Mouse (Mus musculus) adrenal gland, adult 18-20 months (tissue): ENCODE data around the gene Foxn4. TPM values are rescaled to one million over a fixed set of nuclear protein-coding genes. Genes with fewer than 3 reads are reported as not detected.

Source experiments
- DNase-seq, 2 experiments: peaks; one replicate each; pipeline ENCODE4 v3.0.0; 2021 to 2022; ENCODE audit warnings: low spot score in 2 of 2
- total RNA-seq, 2 experiments: library from RNA; stranded (reverse); gene quantifications; 1 replicate in 1 of 2; 2 replicates in 1 of 2; pipeline ENCODE4 v1.2.3; 2021

Foxn4 gene
- total RNA-seq, 2 experiments from 2014 or later: not detected

DNA sequence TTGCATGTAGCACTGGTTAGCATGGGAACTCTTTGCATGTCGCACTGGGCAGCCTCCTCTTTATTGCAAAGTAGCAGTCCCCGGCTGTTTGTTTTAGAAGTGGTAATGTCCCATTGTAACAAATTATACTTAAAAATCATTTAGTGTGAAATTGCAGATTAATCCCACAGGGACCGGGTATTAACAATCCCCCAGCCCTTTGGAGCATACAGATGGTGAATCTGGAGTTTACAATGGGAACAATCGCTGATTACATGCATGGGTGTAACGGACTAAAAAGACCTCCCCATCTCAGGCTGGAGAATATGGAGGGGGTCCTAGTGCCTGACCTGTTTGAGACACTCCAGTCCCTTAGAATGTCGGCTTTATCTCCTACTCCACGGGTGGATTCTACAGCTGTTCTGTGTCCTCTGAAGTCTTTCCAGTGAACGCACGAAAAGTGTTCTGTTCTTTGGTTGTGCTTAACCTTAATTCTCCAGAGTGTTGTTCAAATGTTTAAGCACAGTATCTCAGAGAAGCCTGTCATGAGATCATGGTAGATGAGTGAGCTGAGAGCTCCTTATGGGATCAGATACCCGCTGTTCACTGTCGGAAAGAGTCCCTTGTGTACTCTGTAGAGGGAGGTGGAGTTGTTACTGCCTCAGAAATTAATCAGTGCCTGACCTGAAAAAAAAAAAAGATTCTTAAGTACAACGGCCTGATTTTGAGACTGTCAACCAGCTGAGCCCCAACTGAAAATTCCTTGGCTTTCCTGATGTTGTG is 6.0 kb upstream of the Foxn4 start:
- no peak for DNase-seq

DNA sequence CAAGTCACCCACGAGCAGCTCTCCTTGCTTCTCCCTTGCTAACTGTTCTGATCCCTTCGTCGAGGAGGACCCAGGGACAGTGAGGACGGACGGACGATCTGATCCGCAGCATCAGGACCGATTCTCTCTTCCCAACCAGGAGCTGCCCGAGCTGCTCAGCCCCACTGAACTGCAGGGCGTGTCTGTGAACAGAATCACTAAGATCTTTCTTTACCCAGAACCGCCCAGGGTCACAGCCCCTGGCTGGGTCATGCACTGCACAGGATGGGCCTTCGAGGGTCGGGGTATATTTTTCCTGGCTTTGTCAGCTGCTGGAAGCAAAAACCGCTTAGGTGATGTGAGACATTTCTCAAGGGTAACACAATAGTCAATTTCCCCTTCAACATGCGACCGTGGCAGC is 2.4 kb upstream of the Foxn4 start:
- DNase-seq: no peak

DNA sequence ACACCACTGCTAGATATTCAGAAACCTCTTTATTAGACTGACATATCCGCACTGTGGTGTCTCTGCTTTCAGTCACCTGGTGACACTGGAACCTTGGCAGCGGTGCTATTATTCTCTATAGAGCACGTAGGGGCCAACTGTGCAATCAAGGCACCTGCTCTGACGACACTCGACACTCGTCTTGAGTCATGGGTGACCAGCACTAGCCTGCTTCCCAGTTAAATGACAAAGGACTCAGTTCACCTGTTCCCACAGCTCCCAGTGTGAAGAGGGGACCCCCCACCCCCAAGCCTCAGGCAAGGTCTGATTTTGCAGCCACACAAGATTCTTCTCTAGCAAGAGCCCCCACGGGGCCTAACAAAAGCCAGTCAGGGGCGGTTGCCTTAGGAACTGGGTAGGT is 1.7 kb upstream of the Foxn4 start:
- no peak for DNase-seq

DNA sequence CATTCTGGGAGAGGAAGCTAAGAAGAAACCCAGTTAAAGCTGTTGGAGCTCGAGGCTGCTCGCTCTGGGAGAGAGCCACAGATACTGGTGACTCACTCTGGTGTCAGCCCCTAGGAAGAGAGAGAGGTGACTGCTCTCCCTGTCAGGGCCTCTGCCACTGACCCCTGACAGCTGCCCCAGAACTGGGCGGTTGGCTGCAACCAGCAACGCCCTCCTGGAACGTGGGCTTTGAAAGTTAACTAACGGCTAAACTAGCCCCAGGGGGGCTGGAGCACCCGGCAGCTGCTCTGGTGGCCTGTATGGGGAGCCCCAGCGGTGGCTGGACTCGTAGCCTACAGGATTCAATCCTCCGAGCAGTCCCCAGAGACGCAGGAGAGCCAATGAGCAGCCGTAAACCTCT is 3.6 kb downstream of the Foxn4 start:
- no peak for DNase-seq

DNA sequence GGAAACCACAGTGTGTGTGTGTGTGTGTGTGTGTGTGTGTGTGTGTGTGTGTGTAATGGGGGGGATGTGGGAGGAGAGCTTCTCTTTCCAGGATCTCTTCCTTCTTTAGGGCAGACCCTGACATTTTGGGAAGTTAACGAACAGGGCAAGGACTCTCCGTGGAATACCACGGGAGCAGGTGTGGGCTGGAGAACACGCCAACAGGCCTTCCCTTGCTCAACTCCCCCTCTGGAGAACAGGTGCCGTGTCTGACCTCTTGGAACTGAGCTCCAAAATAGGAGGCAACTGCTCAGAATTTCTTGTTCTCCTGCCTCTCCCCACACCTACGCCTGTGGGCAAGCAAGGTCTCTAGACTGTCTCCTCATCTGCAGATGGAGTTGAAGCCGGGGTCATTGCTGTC is 4.1 kb downstream of the Foxn4 start:
- no peak for DNase-seq

DNA sequence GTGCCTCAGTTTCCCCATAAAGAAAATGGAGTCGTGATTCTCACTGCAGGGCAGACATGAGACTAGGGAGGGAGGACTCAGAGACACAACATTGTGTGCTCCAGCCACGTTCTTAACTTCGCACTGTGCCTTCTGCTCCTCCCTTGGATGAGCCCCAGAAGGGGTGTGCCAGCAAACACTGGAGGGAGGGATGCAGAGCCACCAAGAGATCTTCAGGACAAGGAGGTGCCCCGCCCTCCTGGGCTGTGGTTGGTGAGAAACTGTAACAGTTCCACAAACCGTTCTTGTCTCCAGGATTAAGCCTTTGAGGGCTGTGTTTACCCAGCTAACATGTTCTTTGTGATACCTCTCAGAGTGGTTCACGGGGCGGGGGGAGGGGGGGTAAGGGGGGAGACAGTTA is 5.0 kb downstream of the Foxn4 start:
- DNase-seq: no peak

DNA sequence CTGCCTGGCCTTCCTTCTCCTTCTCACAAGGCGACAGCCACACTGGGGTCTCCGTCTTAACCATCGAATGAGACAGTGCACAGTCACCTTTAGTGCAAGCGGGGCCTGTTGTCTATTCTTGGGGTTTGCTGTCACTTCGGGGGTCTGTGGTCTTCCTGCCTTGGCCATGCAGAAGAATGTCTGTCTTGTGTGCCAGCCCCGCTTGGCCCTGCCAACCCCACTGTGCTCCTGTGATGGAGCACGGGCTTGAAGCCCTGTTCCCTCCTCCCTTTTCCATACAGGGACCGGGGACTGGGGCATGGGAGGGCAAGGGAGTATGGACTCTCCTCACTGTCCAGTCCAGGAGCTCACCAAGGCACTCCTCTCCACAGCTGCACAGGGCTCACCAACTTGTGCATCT is 8.8 kb downstream of the Foxn4 start:
- no peak for DNase-seq

DNA sequence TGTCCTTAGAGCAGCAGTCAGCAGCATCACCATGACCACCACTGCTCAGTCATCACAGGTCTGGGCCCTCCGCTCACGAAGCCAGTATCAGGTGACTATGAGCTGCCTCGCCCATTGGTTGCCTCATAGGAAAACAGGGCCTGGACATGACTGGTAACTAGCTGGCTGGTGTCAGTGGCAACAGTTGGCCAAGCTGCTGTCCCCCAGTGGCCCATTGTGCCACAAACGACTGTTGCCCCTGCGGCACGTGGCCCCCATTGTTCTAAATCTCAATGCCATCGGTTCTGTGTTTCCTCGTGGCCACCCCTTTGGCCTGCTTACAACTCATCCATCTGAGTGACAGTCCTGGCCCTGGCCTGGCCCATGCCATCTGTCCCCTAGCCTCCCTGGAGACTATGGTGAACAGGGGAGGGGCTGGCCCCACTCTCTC is 9.6 kb downstream of the Foxn4 start:
- no peak for DNase-seq

DNA sequence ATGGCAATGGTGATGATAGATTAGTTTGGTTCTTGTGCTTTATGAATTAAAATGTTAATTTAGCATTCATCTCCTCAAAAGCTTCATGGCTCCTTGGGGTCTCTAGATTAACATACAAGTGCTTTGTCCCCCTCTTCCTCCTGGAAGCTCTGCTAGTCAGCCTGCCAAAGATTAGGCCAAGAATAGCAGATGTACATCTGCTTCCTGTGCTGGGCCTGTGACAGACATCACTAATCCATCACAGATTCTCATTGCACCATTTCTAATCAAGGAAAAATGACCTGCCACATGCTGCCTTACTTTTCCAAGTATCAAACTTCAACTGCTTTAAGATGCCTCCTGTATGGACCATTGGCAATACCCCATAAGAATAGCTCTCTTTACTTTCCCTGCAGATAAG is 12.1 kb downstream of the Foxn4 start:
- no peak for DNase-seq

DNA sequence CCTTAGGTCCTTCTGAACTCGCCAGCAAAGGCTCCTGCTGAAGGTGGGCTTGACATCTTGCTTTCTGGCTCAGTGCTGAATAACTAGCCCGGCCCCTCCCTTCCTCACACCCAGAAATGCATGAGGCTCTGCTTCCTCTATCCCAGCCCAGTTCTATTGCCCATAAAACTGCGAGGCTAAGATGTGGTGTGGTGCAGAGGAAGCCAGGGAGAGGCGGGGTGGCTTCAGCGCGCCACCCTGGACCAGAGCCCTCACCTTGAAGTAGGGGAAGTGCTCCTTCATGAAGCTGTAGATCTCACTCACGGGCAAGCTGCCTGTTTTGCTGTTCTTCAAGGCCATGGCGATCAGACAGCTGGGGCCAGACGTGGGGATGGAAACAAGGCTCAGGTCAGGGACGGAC is 14.1 kb downstream of the Foxn4 start:
- DNase-seq: no peak

DNA sequence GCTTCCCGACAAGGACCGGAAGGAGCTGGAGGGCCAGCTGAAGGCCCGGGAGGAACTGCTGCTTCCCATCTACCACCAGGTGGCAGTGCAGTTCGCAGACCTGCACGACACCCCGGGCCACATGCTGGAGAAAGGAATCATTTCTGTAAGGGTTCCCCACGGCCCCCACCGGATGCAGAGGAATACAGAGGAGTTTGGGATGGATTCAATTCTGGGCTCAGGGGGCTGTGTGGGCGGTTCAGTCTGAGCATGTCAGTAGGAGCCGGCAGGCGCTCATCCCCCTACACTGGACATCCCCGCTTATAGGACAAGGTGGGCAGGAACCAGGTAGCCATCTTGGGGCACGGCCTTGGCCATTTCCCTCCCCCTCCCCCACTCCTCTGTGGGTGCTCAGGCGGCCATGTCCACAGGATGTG is 25.4 kb downstream of the Foxn4 start:
- peak; percentile 63 to 68 for DNase-seq

DNA sequence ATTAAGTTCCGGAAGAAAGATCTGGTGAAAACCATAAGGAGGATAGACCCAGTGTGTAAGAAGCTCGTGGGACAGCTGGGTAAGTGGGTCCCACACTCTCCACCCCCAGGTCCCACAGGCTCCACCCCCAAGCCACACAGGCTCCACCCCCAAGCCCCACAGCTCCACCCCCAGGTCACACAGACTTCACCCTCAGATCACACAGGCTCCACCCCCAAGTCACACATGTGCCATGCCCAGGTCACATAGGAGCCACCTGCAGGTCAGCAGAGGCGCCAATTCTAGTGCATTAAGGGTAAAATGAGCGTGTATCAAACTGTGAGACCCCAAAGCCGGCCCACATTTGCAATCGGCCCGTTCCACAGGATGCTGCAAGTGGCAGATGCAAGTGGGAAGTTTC is 27.1 kb downstream of the Foxn4 start:
- no peak for DNase-seq

DNA sequence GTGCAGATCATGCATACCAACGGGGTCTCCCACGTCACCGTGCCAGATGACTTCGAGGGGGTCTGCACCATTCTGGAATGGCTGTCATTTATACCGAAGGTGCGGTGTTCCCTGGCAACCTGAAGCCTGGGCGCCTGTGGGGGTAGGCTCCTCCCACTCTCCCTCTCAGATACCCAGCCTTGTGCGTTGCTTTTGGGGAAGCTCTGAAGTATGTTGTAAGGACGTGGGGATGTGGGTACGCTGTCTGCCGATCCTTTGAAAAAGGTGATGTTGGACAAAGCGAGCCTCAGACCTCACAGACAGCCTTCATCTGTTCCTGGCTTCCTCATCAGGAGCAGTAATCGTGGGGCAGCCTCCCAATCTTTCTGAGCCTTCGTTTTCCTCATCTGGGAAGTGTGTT is 33.9 kb downstream of the Foxn4 start:
- no peak for DNase-seq

DNA sequence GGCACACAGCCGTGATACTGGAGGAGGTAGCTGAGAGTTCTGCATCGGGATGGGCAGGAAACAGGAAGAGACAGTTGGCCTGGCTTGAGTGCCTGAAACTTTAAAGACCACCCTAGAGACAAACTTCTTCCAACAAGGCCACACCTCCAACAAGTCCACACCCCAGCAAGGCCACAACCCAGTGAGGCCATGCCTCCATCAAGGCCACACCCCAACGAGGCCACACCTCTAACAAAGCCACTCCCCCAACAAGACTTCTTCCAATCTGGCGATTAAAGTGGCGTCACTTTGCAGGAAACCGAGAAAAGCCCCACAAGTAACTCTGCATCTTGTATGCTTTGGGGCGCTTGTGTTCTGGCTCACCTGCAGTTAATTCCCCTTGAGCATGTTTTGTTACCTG is 34.7 kb downstream of the Foxn4 start:
- no peak for DNase-seq

DNA sequence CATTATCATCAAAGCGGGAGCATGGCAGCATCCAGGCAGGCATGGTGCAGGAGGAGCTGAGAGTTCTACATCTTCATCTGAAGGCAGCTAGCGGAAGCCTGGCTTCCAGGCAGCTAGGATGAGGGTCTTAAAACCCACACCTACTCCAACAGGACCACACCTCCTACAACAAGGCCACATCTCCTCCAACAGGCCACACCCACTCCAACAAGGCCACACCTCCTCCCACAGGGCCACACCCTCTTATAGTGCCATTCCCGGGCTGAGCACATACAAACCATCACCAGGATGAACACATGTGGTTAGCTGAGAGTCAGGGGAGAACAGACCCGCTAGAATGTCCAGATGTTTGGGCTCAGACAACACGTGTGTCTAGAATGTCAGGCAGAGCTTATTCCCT is 44.7 kb downstream of the Foxn4 start:
- DNase-seq: no peak

DNA sequence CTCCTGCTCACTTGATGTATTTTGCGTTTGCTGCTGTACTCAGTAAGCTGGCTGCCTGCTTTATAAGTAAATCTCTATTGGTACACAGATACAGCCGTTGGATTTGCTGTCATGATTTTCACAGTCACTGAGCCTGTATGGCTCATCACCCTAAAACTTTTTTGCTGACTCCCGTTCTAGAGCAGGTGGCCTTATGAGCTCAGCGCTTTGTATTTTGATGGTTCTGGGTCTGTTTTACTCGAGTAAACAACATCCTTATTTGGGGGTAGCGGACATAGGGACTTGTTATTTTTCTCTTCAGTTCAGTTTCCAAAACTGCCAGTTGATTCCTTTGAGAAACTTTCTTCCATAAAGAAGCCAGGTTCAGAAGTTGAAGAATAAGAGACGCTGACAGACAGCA is 47.6 kb downstream of the Foxn4 start:
- DNase-seq: no peak

DNA sequence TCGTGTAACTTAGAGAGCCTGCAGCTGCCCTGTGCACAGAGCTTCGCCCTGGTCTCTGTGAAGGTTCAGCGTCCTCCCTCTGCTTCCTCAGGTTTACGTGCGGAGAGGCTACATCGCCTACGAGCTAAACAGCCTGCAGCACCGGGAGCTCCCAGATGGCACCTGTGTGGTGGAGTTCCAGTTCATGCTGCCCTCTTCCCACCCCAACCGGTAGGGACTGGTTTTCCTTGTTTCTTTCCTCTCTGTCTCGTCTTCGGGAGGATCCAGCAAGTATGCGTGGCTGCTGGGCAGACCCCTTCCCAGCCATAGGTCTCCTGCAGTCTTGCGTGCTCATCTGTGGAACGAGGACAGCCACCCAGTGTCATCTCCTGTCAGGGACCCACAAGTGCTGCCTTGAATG is 54.8 kb downstream of the Foxn4 start:
- no peak for DNase-seq

DNA sequence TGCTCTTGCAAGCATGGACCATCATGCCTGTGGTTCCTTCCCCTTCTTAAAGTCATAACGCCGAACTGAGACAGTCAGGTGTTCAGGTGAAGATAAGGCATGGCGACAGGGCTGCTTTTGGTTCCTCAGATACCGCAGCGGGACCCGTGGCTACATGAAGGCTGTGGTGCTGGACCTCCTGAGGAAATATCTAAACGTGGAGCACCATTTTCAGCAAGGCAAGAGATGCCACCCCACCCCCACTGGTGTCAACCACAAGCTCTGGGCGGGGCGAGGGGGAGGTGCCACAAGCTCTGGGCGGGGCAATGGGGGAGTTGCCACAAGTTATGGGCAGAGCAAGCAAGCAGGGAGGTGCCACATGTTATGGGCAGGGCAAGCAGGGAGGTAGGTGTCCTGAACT is 60.4 kb downstream of the Foxn4 start:
- DNase-seq: no peak

DNA sequence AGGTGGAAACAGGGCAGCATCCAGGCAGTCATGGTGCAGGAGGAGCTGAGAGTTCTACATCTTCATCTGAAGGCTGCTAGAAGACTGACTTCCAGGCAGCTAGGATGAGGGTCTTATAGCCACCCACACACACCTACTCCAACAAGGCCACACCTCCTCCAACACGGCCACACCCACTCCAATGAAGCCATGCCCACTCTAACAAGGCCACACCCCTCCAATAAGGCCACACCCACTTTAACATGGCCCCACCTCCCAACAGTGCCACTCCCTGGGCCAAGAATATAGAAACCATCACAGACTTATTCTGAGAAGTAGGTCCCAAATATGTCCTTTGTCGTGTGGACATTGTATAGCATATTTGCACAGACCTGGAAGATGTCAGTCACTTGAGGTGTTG is 67.4 kb downstream of the Foxn4 start:
- DNase-seq: no peak
